Mouse (Mus musculus): ENCODE measurements at regions not wholly inside any gene's neighbourhood (a gene's known extent, or its start where the extent isn't known, plus 50 kb on each side); places are given as distances from the start of the nearest gene placed in this dataset.

GRCm38 (mm10) chr16:13487659-13488058 is 180.3 kb downstream of the Parn start:
- no peak for DNase-seq

- DNase-seq, result no peak
Measured at GRCm38 (mm10) chr16:13486571-13486970, 181.4 kb downstream of the Parn start.

GRCm38 (mm10) chr16:13480221-13480620 is 187.7 kb downstream of the Parn start:
- DNase-seq, result no peak

GRCm38 (mm10) chr16:13476653-13477052 is 191.3 kb downstream of the Parn start:
- DNase-seq, result no peak

GRCm38 (mm10) chr16:13474956-13475355 is 193.0 kb downstream of the Parn start:
- no peak for DNase-seq

- no peak for DNase-seq
Measured at GRCm38 (mm10) chr16:13474274-13474673, 193.7 kb downstream of the Parn start.

- DNase-seq, result peak; percentile 36
Measured at GRCm38 (mm10) chr16:13467139-13467538, 200.8 kb downstream of the Parn start.
